Mouse (Mus musculus): Measurements from ENCODE around the gene Dennd1a.

GRCm38 (mm10) chr2:38052440-38052839 lies 234.8 kb downstream of the Dennd1a start:
- TF ChIP-seq POLR2A (IDR thresholded peaks at IDR 0.05; ENCODE audit: borderline replicate concordance, extremely low read depth, low read depth, low read length) (no peak), CTCF (IDR thresholded peaks at IDR 0.05; ENCODE audit: insufficient read depth, low read length) (no peak)
